Mouse (Mus musculus) Patski (cell line): ENCODE measurements around the gene Cacng4. TPM values are rescaled to one million over a fixed set of nuclear protein-coding genes. Genes with fewer than 3 reads are reported as not detected.

Source experiments
- ATAC-seq: fragments of 100-300 bp; one replicate; pipeline ENCODE4 v1.8.0; 2021
- CTCF ChIA-PET: fragments of 350-600 bp; sonication (Branson Sonifier 250); formaldehyde crosslinking; loops from one replicate; lab custom pipeline; 2022; ENCODE audit warnings: inconsistent platforms; lab: Charles Lee
- POLR2A ChIA-PET: fragments of 350-600 bp; sonication (Branson Sonifier 250); formaldehyde crosslinking; loops from one replicate; lab custom pipeline; 2022; ENCODE audit warnings: antibody characterized with exemption, inconsistent platforms; lab: Charles Lee
- DNase-seq: peaks from one replicate; pipeline ENCODE4 v3.0.0-alpha.2; 2011; ENCODE audit warnings: low read depth, low spot score
- H3K27me3 ChIP-seq: fragments of 371-371 bp; one replicate; pipeline ENCODE4 v1.5.1; 2021
- CTCF ChIP-seq: fragments of 100-300 bp; IDR thresholded peaks from one replicate; pipeline ENCODE4 v1.5.1; 2021
- in situ Hi-C: fragments of 300-500 bp; cut with MboI; formaldehyde crosslinking; loops from 3 replicates; pipeline ENCODE4 v1.11.1; 2018; ENCODE audit warnings: low pct_unique_long_range_greater_than_20kb, mixed read lengths
- polyA plus RNA-seq: library from polyadenylated mRNA; unstranded; gene quantifications from one replicate; pipeline ENCODE4 v1.2.3, GENCODE M21; 2021

Cacng4 gene
- polyA plus RNA-seq, 1 experiment from 2014 or later: 8.3 TPM

- no peak for TF ChIP-seq CTCF
- in situ Hi-C loops: no loop called here
- ATAC-seq (no peak), DNase-seq (no peak)
- CTCF ChIA-PET: interaction anchor here (1.2 to 2.6 kb wide), 2 partner anchors 11 to 96 kb away, joined by 3 to 7 read pairs; no protein-coding TSS in a partner anchor
- POLR2A ChIA-PET: no interaction called here
- no peaks in the 10 kb centered on the region for H3K27me3 ChIP-seq
Observed at GRCm38 (mm10) chr11:107773312-107773711, 21.0 kb downstream of the Cacng4 start.

GRCm38 (mm10) chr11:107772002-107772401 lies 22.4 kb downstream of the Cacng4 start:
- in situ Hi-C loops: no loop called here
- DNase-seq (peak; percentile 76), ATAC-seq (peak; percentile 51)
- TF ChIP-seq CTCF: no peak
- no peaks in the 10 kb centered on the region for H3K27me3 ChIP-seq
- ChIA-PET POLR2A (no interaction called here), CTCF (interaction anchor here (0.7 kb wide), 1 partner anchor 9 kb away, joined by 3 read pairs; no protein-coding TSS in a partner anchor)

- no peak for DNase-seq
- ATAC-seq: no peak
- no peaks in the 10 kb centered on the region for H3K27me3 ChIP-seq
- no peak for TF ChIP-seq CTCF
- in situ Hi-C loops: no loop called here
- ChIA-PET POLR2A (interaction anchor here (1.0 kb wide), 1 partner anchor 9 kb away, joined by 3 read pairs; no protein-coding TSS in a partner anchor), CTCF (no interaction called here)
Observed at GRCm38 (mm10) chr11:107768361-107768760, 26.0 kb downstream of the Cacng4 start.

GRCm38 (mm10) chr11:107766932-107767331 lies 27.4 kb downstream of the Cacng4 start:
- DNase-seq (peak; percentile 93), ATAC-seq (peak; percentile 52)
- ChIA-PET POLR2A (interaction anchor here (0.6 kb wide), 1 partner anchor 39 kb away, joined by 3 read pairs; no protein-coding TSS in a partner anchor), CTCF (interaction anchor here (1.0 to 1.2 kb wide), 3 partner anchors 9 to 28 kb away, joined by 3 to 4 read pairs (median 3); no protein-coding TSS in a partner anchor)
- no peak for TF ChIP-seq CTCF
- H3K27me3 ChIP-seq: no peaks in the 10 kb centered on the region
- in situ Hi-C loops: no loop called here

GRCm38 (mm10) chr11:107762688-107763460 lies 31.5 kb downstream of the Cacng4 start:
- CTCF ChIA-PET: interaction anchor here (1.1 to 2.2 kb wide), 5 partner anchors 9 to 25 kb away, joined by 3 to 7 read pairs (median 5); no protein-coding TSS in a partner anchor
- peak; percentile 72 for DNase-seq
- no peak for ATAC-seq
- no peaks in the 10 kb centered on the region for H3K27me3 ChIP-seq
- in situ Hi-C loops: no loop called here
- POLR2A ChIA-PET: interaction anchor here (1.2 to 1.8 kb wide), 2 partner anchors 13 to 79 kb away, joined by 3 read pairs; no protein-coding TSS in a partner anchor
- no peak for TF ChIP-seq CTCF

- in situ Hi-C loops: no loop called here
- ChIA-PET POLR2A (interaction anchor here (1.8 kb wide), 1 partner anchor 12 kb away, joined by 3 read pairs; no protein-coding TSS in a partner anchor), CTCF (interaction anchor here (1.1 to 2.2 kb wide), 5 partner anchors 12 to 24 kb away, joined by 3 to 7 read pairs (median 5); no protein-coding TSS in a partner anchor)
- TF ChIP-seq CTCF: no peak
- no peak for DNase-seq
- no peak for ATAC-seq
- H3K27me3 ChIP-seq: no peaks in the 10 kb centered on the region
Observed at GRCm38 (mm10) chr11:107761790-107762500, 32.4 kb downstream of the Cacng4 start.

- in situ Hi-C loops: no loop called here
- no peaks in the 10 kb centered on the region for H3K27me3 ChIP-seq
- DNase-seq: no peak
- ChIA-PET POLR2A (interaction anchor here (0.9 kb wide), 1 partner anchor 8 kb away, joined by 3 read pairs; no protein-coding TSS in a partner anchor), CTCF (no interaction called here)
- no peak for ATAC-seq
- no peak for TF ChIP-seq CTCF
Observed at GRCm38 (mm10) chr11:107760001-107760400, 34.4 kb downstream of the Cacng4 start.

GRCm38 (mm10) chr11:107759516-107759915 lies 34.8 kb downstream of the Cacng4 start:
- no peak for DNase-seq
- no peaks in the 10 kb centered on the region for H3K27me3 ChIP-seq
- POLR2A ChIA-PET: interaction anchor here (0.9 kb wide), 1 partner anchor 9 kb away, joined by 3 read pairs; no protein-coding TSS in a partner anchor
- in situ Hi-C loops: no loop called here
- no peak for ATAC-seq
- CTCF ChIA-PET: no interaction called here
- no peak for TF ChIP-seq CTCF

- ChIA-PET POLR2A (no interaction called here), CTCF (interaction anchor here (1.4 to 2.3 kb wide), 4 partner anchors 13 to 36 kb away, joined by 3 to 7 read pairs (median 4); no protein-coding TSS in a partner anchor)
- TF ChIP-seq CTCF: no peak
- in situ Hi-C loops: no loop called here
- ATAC-seq (no peak), DNase-seq (no peak)
- no peaks in the 10 kb centered on the region for H3K27me3 ChIP-seq
Observed at GRCm38 (mm10) chr11:107749114-107749513, 45.2 kb downstream of the Cacng4 start.
